26 mouse cellular contexts compared by ENCODE assay signal in the genomic region with DNA sequence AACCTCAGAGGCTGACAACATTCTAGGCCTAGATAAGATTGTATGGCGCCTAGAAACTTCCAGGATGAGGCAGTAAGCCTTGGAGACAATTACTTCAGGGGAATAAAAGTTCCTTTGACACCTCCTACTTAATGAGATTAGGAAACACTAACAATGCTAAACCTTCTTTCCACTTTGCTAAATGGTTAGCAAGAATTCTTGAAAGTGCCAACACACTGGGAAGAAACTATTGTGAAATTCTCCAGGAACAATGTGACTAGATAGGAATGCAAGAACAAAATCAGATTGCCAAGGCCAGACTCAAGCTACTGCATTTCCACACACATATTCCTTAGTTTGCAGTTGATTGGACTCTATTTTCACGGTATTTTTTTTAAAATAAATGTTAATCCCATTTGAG.
"Had no signal": no experiment of that assay in that cellular context is flagged by ENCODE, and none has a peak within 500 bp of the region (broad histone marks: within the 10 kb centered on the region; RNA-seq: fewer than 3 reads in every experiment).

No protein-coding gene starts in this region.

- H3K36me3 ChIP-seq: heart, embryonic 10.5 days; heart, embryonic 12.5 days; hindbrain, embryonic 10.5 days; hindbrain, embryonic 12.5 days; intestine, embryonic 15.5 days; limb, embryonic 10.5 days; limb, embryonic 12.5 days; liver, embryonic 13.5 days; liver, embryonic 15.5 days had no signal

- ATAC-seq: hindbrain, embryonic 16.5 days; inflammation-experienced regulatory T-cells, adult 6 months; intestine, embryonic 15.5 days; intestine, postnatal 0 days had no signal

- H3K4me3 ChIP-seq: heart, embryonic 10.5 days; heart, embryonic 12.5 days; hindbrain, embryonic 10.5 days; hindbrain, embryonic 12.5 days; intestine, embryonic 15.5 days; layer of hippocampus, adult 2 months; left cerebral cortex, adult 2 months; limb, embryonic 10.5 days; limb, embryonic 12.5 days; liver, embryonic 13.5 days; liver, embryonic 15.5 days had no signal

- H3K9me3 ChIP-seq: heart, embryonic 10.5 days; heart, embryonic 12.5 days; hindbrain, embryonic 10.5 days; hindbrain, embryonic 12.5 days; intestine, embryonic 15.5 days; limb, embryonic 10.5 days; limb, embryonic 12.5 days; liver, embryonic 13.5 days; liver, embryonic 15.5 days had no signal

- H3K9ac ChIP-seq: heart, embryonic 12.5 days; hindbrain, embryonic 12.5 days; hindbrain, embryonic 14.5 days; intestine, embryonic 15.5 days; limb, embryonic 12.5 days; liver, embryonic 13.5 days; liver, embryonic 15.5 days had no signal

- H3K27ac ChIP-seq: heart, embryonic 10.5 days; hindbrain, embryonic 10.5 days; hindbrain, embryonic 12.5 days; hindbrain, embryonic 14.5 days; intestine, embryonic 15.5 days; layer of hippocampus, adult 2 months; left cerebral cortex, adult 2 months; limb, embryonic 10.5 days; limb, embryonic 12.5 days; liver, embryonic 13.5 days; liver, embryonic 15.5 days had no signal

- H3K27me3 ChIP-seq: heart, embryonic 12.5 days; hindbrain, embryonic 12.5 days; intestine, embryonic 15.5 days; limb, embryonic 12.5 days; liver, embryonic 13.5 days; liver, embryonic 15.5 days had no signal

- H3K4me1 ChIP-seq: heart, embryonic 10.5 days; heart, embryonic 12.5 days; hindbrain, embryonic 12.5 days; intestine, embryonic 15.5 days; limb, embryonic 12.5 days; liver, embryonic 13.5 days; liver, embryonic 15.5 days had no signal

- H3K4me2 ChIP-seq: heart, embryonic 12.5 days; hindbrain, embryonic 12.5 days; hindbrain, embryonic 14.5 days; intestine, embryonic 15.5 days; limb, embryonic 12.5 days; liver, embryonic 13.5 days; liver, embryonic 15.5 days had no signal

- DNase-seq: gastrocnemius, postnatal 14 days; gastrocnemius, postnatal 36 days; heart, adult 18-20 months; heart, postnatal 10 days; heart, postnatal 4 days; kidney, adult 18-20 months; kidney, adult 8-10 months; kidney, postnatal 10 days; kidney, postnatal 25 days; kidney, postnatal 4 days; liver; liver, embryonic 13.5 days had no signal
